Mouse (Mus musculus): ENCODE results near the gene Tacstd2. TPM values are rescaled to one million over a fixed set of nuclear protein-coding genes. Genes with fewer than 3 reads are reported as not detected.
A peak's percentile ranks its signal among the peaks of the same experiment; 100 is the strongest.
"Not testable (repeated sequence)": the region's sequence is repeated elsewhere in the genome, so short reads cannot be mapped to it uniquely, and the experiment has no call there.

Tacstd2 gene
- polyA plus RNA-seq, 1 experiment, result 39.9 TPM

- Histone ChIP-seq H3K27me3 (ENCODE audit: control insufficient read depth, insufficient read depth, low read length, poor library complexity, severe bottlenecking) (peaks cover 3% of the 10 kb centered on the region), H3K9me3 (replicated peaks; ENCODE audit: control insufficient read depth, insufficient read depth, low read length, poor library complexity, severe bottlenecking) (no peaks in the 10 kb centered on the region), H3K4me3 (ENCODE audit: low read depth, low read length) (peak overlapping the region; percentile 50), H3K4me1 (ENCODE audit: control insufficient read depth, insufficient read depth, low read length) (no peaks in the 10 kb centered on the region), H3K36me3 (ENCODE audit: control insufficient read depth, insufficient read depth, low read length, poor library complexity, severe bottlenecking) (no peaks in the 10 kb centered on the region), H3K9ac (ENCODE audit: low read depth, poor library complexity, severe bottlenecking) (no peak overlapping the region), H3K27ac (ENCODE audit: insufficient read depth, low read length) (no peak overlapping the region)
- TF ChIP-seq EP300 (IDR thresholded peaks at IDR 0.05; ENCODE audit: insufficient read depth, low read depth, low read length) (no peak), CTCF (IDR thresholded peaks at IDR 0.05; ENCODE audit: low read depth, low read length) (no peak), POLR2A (IDR thresholded peaks at IDR 0.05; ENCODE audit: insufficient read depth, low read length) (no peak)
Measured at GRCm38 (mm10) chr6:67532665-67533440, 2.7 kb downstream of the Tacstd2 start.

- Histone ChIP-seq H3K4me1 (ENCODE audit: control insufficient read depth, insufficient read depth, low read length) (no peaks in the 10 kb centered on the region), H3K36me3 (ENCODE audit: control insufficient read depth, insufficient read depth, low read length, poor library complexity, severe bottlenecking) (no peaks in the 10 kb centered on the region)
Measured at GRCm38 (mm10) chr6:67531822-67532162, 3.8 kb downstream of the Tacstd2 start.

GRCm38 (mm10) chr6:67530992-67531821 is 4.4 kb downstream of the Tacstd2 start:
- no peaks in the 10 kb centered on the region for H3K36me3 ChIP-seq (ENCODE audit: control insufficient read depth, insufficient read depth, low read length, poor library complexity, severe bottlenecking)
- no peak overlapping the region for H3K27ac ChIP-seq (ENCODE audit: insufficient read depth, low read length)
- H3K4me1 ChIP-seq (ENCODE audit: control insufficient read depth, insufficient read depth, low read length), result no peaks in the 10 kb centered on the region
- TF ChIP-seq POLR2A (IDR thresholded peaks at IDR 0.05; ENCODE audit: insufficient read depth, low read length) (no peak), EP300 (IDR thresholded peaks at IDR 0.05; ENCODE audit: insufficient read depth, low read depth, low read length) (no peak), CTCF (IDR thresholded peaks at IDR 0.05; ENCODE audit: low read depth, low read length) (no peak)
- no peaks in the 10 kb centered on the region for H3K9me3 ChIP-seq (replicated peaks; ENCODE audit: control insufficient read depth, insufficient read depth, low read length, poor library complexity, severe bottlenecking)
- H3K27me3 ChIP-seq (ENCODE audit: control insufficient read depth, insufficient read depth, low read length, poor library complexity, severe bottlenecking), result peaks cover 3% of the 10 kb centered on the region; the same call in 1 of the 2 replicates
- H3K4me3 ChIP-seq (ENCODE audit: low read depth, low read length), result no peak overlapping the region
- H3K9ac ChIP-seq (ENCODE audit: low read depth, poor library complexity, severe bottlenecking), result no peak overlapping the region

More at GRCm38 (mm10) chr6:67531822-67532162, 3.8 kb downstream of the Tacstd2 start:
- Histone ChIP-seq H3K4me3 (ENCODE audit: low read depth, low read length) (no peak overlapping the region), H3K27me3 (ENCODE audit: control insufficient read depth, insufficient read depth, low read length, poor library complexity, severe bottlenecking) (peaks cover 3% of the 10 kb centered on the region), H3K9me3 (replicated peaks; ENCODE audit: control insufficient read depth, insufficient read depth, low read length, poor library complexity, severe bottlenecking) (no peaks in the 10 kb centered on the region), H3K9ac (ENCODE audit: low read depth, poor library complexity, severe bottlenecking) (no peak overlapping the region), H3K27ac (ENCODE audit: insufficient read depth, low read length) (no peak overlapping the region)
- TF ChIP-seq CTCF (IDR thresholded peaks at IDR 0.05; ENCODE audit: low read depth, low read length), result no peak
- no peak for TF ChIP-seq POLR2A (IDR thresholded peaks at IDR 0.05; ENCODE audit: insufficient read depth, low read length)
- TF ChIP-seq EP300 (IDR thresholded peaks at IDR 0.05; ENCODE audit: insufficient read depth, low read depth, low read length), result no peak

- H3K36me3 ChIP-seq (ENCODE audit: control insufficient read depth, insufficient read depth, low read length, poor library complexity, severe bottlenecking), result no peaks in the 10 kb centered on the region
- no peak overlapping the region for H3K9ac ChIP-seq (ENCODE audit: low read depth, poor library complexity, severe bottlenecking)
- no peak overlapping the region for H3K4me3 ChIP-seq (ENCODE audit: low read depth, low read length)
- H3K27me3 ChIP-seq (ENCODE audit: control insufficient read depth, insufficient read depth, low read length, poor library complexity, severe bottlenecking), result no peaks in the 10 kb centered on the region
- no peak overlapping the region for H3K27ac ChIP-seq (ENCODE audit: insufficient read depth, low read length)
- H3K9me3 ChIP-seq (replicated peaks; ENCODE audit: control insufficient read depth, insufficient read depth, low read length, poor library complexity, severe bottlenecking), result no peaks in the 10 kb centered on the region
- TF ChIP-seq CTCF (IDR thresholded peaks at IDR 0.05; ENCODE audit: low read depth, low read length) (no peak), POLR2A (IDR thresholded peaks at IDR 0.05; ENCODE audit: insufficient read depth, low read length) (no peak), EP300 (IDR thresholded peaks at IDR 0.05; ENCODE audit: insufficient read depth, low read depth, low read length) (no peak)
- H3K4me1 ChIP-seq (ENCODE audit: control insufficient read depth, insufficient read depth, low read length), result no peaks in the 10 kb centered on the region
Measured at GRCm38 (mm10) chr6:67526356-67526755, 9.2 kb downstream of the Tacstd2 start.

GRCm38 (mm10) chr6:67510752-67511151 is 24.8 kb downstream of the Tacstd2 start:
- Histone ChIP-seq H3K27me3 (ENCODE audit: control insufficient read depth, insufficient read depth, low read length, poor library complexity, severe bottlenecking) (no peaks in the 10 kb centered on the region), H3K36me3 (ENCODE audit: control insufficient read depth, insufficient read depth, low read length, poor library complexity, severe bottlenecking) (no peaks in the 10 kb centered on the region)

GRCm38 (mm10) chr6:67501938-67502337 is 33.7 kb downstream of the Tacstd2 start:
- H3K4me3 ChIP-seq (ENCODE audit: low read depth, low read length); H3K27me3 ChIP-seq (ENCODE audit: control insufficient read depth, insufficient read depth, low read length, poor library complexity, severe bottlenecking); H3K9ac ChIP-seq (ENCODE audit: low read depth, poor library complexity, severe bottlenecking); H3K4me1 ChIP-seq (ENCODE audit: control insufficient read depth, insufficient read depth, low read length); H3K27ac ChIP-seq (ENCODE audit: insufficient read depth, low read length); H3K9me3 ChIP-seq (replicated peaks; ENCODE audit: control insufficient read depth, insufficient read depth, low read length, poor library complexity, severe bottlenecking); H3K36me3 ChIP-seq (ENCODE audit: control insufficient read depth, insufficient read depth, low read length, poor library complexity, severe bottlenecking): not testable (repeated sequence)

More at GRCm38 (mm10) chr6:67510752-67511151, 24.8 kb downstream of the Tacstd2 start:
- Histone ChIP-seq H3K9me3 (replicated peaks; ENCODE audit: control insufficient read depth, insufficient read depth, low read length, poor library complexity, severe bottlenecking) (no peaks in the 10 kb centered on the region), H3K27ac (ENCODE audit: insufficient read depth, low read length) (no peak overlapping the region), H3K9ac (ENCODE audit: low read depth, poor library complexity, severe bottlenecking) (no peak overlapping the region), H3K4me3 (ENCODE audit: low read depth, low read length) (no peak overlapping the region), H3K4me1 (ENCODE audit: control insufficient read depth, insufficient read depth, low read length) (no peaks in the 10 kb centered on the region)
- TF ChIP-seq CTCF (IDR thresholded peaks at IDR 0.05; ENCODE audit: low read depth, low read length) (no peak), POLR2A (IDR thresholded peaks at IDR 0.05; ENCODE audit: insufficient read depth, low read length) (no peak), EP300 (IDR thresholded peaks at IDR 0.05; ENCODE audit: insufficient read depth, low read depth, low read length) (no peak)

All from ES-Bruce4 (cell line).